Mouse (Mus musculus): Measurements from ENCODE around the gene Tapt1. TPM values are rescaled to one million over a fixed set of nuclear protein-coding genes. Genes with fewer than 3 reads are reported as not detected.

The Tapt1 gene
- polyA plus RNA-seq, 1 experiment from 2014 or later = 26.3 TPM

DNA sequence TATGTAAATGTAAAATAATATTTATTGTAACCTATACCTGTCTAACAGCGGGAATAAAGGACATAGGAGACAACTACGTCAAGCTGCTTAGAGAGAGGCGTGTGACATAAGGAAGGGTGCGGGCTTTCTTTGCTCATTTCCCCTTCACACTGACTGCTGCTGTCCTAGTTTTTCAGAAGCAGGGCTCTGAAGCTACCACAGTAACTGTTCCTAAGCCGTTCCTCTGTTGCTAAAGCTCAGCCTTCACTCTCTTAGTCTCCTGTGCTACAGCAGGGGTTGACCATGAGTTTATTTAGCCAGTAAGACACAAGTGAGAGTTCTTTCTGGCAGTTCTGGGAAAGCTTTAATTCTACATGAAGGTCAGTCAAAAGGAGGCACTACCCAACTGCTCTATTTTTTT is 13.0 kb downstream of the Tapt1 start:
- ATAC-seq = no peak
- H3K36me3 ChIP-seq = peaks cover 3% of the 10 kb centered on the region; the same call in 1 of the 2 replicates
- H3K9ac ChIP-seq = no peak overlapping the region
- no peaks in the 10 kb centered on the region for H3K27me3 ChIP-seq (replicated peaks)
- no peaks in the 10 kb centered on the region for H3K4me1 ChIP-seq (replicated peaks)
- WGBS = 93% methylated on average over 5 of the region's 5 CpGs
- no peak overlapping the region for H3K27ac ChIP-seq
- no peaks in the 10 kb centered on the region for H3K9me3 ChIP-seq
- H3K4me3 ChIP-seq (replicated peaks) = no peak overlapping the region
- H3K4me2 ChIP-seq (replicated peaks) = no peak overlapping the region

DNA sequence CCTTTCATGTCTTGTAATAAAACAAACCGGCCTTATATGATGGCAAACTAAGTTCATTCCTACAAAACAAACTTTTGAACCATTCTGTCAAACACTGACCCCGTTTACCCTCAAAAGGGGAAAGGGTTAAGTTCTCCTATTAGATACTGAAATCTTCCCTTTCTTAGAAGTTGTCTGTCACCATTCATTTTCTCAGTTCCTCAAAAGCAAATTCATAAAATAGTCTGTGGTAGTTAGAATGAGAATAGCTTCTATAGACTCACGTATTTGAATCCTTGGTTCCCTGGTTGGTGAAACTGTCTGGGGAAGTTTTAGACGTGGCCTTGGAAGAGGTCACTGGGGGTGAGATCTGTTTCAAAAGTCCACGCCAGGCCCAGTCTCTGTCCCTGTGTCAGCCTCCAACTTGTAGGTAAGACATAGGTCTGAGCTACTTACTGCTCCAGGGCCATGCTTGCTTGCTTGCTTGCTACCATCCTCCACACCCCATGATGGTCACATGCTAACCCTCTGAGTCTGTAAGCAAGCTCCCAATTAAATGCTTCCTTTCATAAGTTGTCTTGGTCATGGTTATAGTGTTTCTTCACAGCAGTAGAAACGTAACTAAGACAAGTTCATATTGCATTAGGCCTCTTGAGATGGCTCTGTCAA is 14.5 kb downstream of the Tapt1 start:
- H3K9ac ChIP-seq = no peak overlapping the region
- H3K9me3 ChIP-seq = no peaks in the 10 kb centered on the region
- no peak overlapping the region for H3K27ac ChIP-seq
- H3K36me3 ChIP-seq = no peaks in the 10 kb centered on the region
- WGBS = 77% methylated on average over 6 of the region's 6 CpGs
- no peak overlapping the region for H3K4me3 ChIP-seq (replicated peaks)
- H3K27me3 ChIP-seq (replicated peaks) = no peaks in the 10 kb centered on the region
- ATAC-seq = no peak
- no peak overlapping the region for H3K4me2 ChIP-seq (replicated peaks)
- no peaks in the 10 kb centered on the region for H3K4me1 ChIP-seq (replicated peaks)

- WGBS = 88% methylated on average over 4 of the region's 4 CpGs
- H3K4me3 ChIP-seq (replicated peaks) = no peak overlapping the region
- no peak overlapping the region for H3K4me2 ChIP-seq (replicated peaks)
- no peaks in the 10 kb centered on the region for H3K27me3 ChIP-seq (replicated peaks)
- no peaks in the 10 kb centered on the region for H3K36me3 ChIP-seq
- ATAC-seq = no peak
- H3K27ac ChIP-seq = no peak overlapping the region
- H3K4me1 ChIP-seq (replicated peaks) = no peaks in the 10 kb centered on the region
- H3K9ac ChIP-seq = no peak overlapping the region
- no peaks in the 10 kb centered on the region for H3K9me3 ChIP-seq
Measured at GRCm38 (mm10) chr5:44207286-44207685, 19.1 kb downstream of the Tapt1 start.

DNA sequence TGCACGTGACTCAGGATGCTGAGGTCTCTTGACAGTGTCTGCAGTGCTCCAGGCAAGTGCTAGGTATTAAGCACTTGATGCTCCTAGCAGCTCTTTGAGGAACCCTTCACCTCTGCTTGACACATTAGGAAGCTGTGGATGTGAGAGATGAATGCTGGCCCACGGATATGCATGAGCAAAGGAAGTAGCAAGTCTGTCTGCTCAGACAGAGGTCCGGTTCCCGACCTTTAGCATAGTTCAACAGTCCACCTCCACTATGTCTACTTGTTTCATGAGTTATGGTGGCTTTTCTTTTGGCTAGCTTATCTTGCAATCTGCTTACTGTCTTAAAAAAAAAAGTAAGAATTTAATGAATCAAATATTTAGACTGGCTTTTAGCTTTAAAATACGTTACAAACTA is 19.8 kb downstream of the Tapt1 start:
- Histone ChIP-seq H3K36me3 (no peaks in the 10 kb centered on the region), H3K4me1 (replicated peaks) (no peaks in the 10 kb centered on the region), H3K9ac (no peak overlapping the region), H3K4me2 (replicated peaks) (no peak overlapping the region), H3K4me3 (replicated peaks) (no peak overlapping the region), H3K9me3 (no peaks in the 10 kb centered on the region), H3K27me3 (replicated peaks) (no peaks in the 10 kb centered on the region), H3K27ac (no peak overlapping the region)
- ATAC-seq = no peak
- 68% methylated on average over 5 of the region's 5 CpGs for WGBS

GRCm38 (mm10) chr5:44203410-44203809 is 23.0 kb downstream of the Tapt1 start:
- WGBS = 67% methylated on average over 1 of the region's 1 CpGs
- Histone ChIP-seq H3K4me1 (replicated peaks) (no peaks in the 10 kb centered on the region), H3K27ac (no peak overlapping the region), H3K36me3 (no peaks in the 10 kb centered on the region), H3K4me2 (replicated peaks) (no peak overlapping the region), H3K9me3 (no peaks in the 10 kb centered on the region), H3K27me3 (replicated peaks) (no peaks in the 10 kb centered on the region), H3K9ac (no peak overlapping the region), H3K4me3 (replicated peaks) (no peak overlapping the region)
- ATAC-seq = peak; percentile 31; the same call in 1 of the 2 replicates

DNA sequence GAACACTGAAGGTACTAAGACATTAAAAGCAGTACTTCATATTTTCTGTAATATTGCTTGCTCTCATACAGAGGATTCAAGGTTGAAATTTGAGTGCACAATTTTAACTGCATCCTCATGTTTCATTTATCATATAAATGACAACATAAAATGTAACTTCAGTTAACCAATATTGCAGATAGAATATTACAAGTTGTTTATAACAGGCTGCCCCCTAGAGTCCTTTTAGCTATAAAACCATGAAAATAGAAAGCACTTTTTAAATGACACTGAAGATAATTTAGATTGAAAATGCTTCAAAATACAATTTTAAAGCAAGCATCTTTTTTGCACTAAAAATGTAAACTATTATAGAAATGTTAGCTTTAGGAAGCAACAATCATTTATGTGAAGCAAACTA is 24.8 kb downstream of the Tapt1 start:
- Histone ChIP-seq H3K27me3 (replicated peaks) (no peaks in the 10 kb centered on the region), H3K9me3 (no peaks in the 10 kb centered on the region), H3K36me3 (no peaks in the 10 kb centered on the region), H3K9ac (no peak overlapping the region), H3K4me2 (replicated peaks) (no peak overlapping the region), H3K4me3 (replicated peaks) (no peak overlapping the region), H3K4me1 (replicated peaks) (no peaks in the 10 kb centered on the region), H3K27ac (no peak overlapping the region)
- ATAC-seq = no peak

- no peak for ATAC-seq
- H3K4me2 ChIP-seq (replicated peaks) = no peak overlapping the region
- H3K4me3 ChIP-seq (replicated peaks) = no peak overlapping the region
- no peaks in the 10 kb centered on the region for H3K4me1 ChIP-seq (replicated peaks)
- 0 out of 2 replicates have a peak, but pooled peaks cover under 1% of the 10 kb centered on the region for H3K36me3 ChIP-seq
- no peak overlapping the region for H3K27ac ChIP-seq
- 92% methylated on average over 4 of the region's 4 CpGs for WGBS
- no peak overlapping the region for H3K9ac ChIP-seq
- H3K27me3 ChIP-seq (replicated peaks) = no peaks in the 10 kb centered on the region
- no peaks in the 10 kb centered on the region for H3K9me3 ChIP-seq
Measured at GRCm38 (mm10) chr5:44199109-44199508, 27.3 kb downstream of the Tapt1 start.

GRCm38 (mm10) chr5:44198471-44198870 is 28.0 kb downstream of the Tapt1 start:
- WGBS = 96% methylated on average over 4 of the region's 4 CpGs
- H3K27me3 ChIP-seq (replicated peaks) = no peaks in the 10 kb centered on the region
- no peak overlapping the region for H3K27ac ChIP-seq
- H3K9me3 ChIP-seq = no peaks in the 10 kb centered on the region
- no peak overlapping the region for H3K4me2 ChIP-seq (replicated peaks)
- no peak overlapping the region for H3K4me3 ChIP-seq (replicated peaks)
- H3K36me3 ChIP-seq = peaks cover 6% of the 10 kb centered on the region; the same call in 1 of the 2 replicates
- H3K4me1 ChIP-seq (replicated peaks) = no peaks in the 10 kb centered on the region
- no peak for ATAC-seq
- H3K9ac ChIP-seq = no peak overlapping the region

DNA sequence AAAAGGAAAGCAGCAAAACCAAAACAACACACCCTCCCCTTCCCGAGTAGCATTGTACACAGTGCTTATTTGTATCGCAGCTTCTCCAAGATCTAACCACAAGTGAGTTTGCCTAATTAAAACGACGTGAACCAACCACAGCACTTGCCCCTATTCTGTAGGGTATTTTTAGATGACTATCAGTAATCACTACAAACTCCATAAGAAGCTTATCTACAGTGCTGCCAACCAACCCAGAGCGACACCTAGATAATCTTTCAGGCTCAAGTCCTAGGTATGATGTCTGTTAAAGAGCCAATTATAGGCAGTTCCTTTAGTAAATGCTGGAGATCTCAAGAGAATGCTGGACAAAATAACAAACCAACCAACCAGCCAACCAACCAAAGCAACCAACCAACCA is 28.6 kb downstream of the Tapt1 start:
- Histone ChIP-seq H3K9ac (no peak overlapping the region), H3K4me2 (replicated peaks) (no peak overlapping the region), H3K4me1 (replicated peaks) (no peaks in the 10 kb centered on the region), H3K9me3 (no peaks in the 10 kb centered on the region), H3K36me3 (peaks cover 7% of the 10 kb centered on the region; the same call in 1 of the 2 replicates), H3K27ac (no peak overlapping the region), H3K27me3 (replicated peaks) (no peaks in the 10 kb centered on the region), H3K4me3 (replicated peaks) (no peak overlapping the region)
- ATAC-seq = no peak
- 85% methylated on average over 5 of the region's 5 CpGs for WGBS

DNA sequence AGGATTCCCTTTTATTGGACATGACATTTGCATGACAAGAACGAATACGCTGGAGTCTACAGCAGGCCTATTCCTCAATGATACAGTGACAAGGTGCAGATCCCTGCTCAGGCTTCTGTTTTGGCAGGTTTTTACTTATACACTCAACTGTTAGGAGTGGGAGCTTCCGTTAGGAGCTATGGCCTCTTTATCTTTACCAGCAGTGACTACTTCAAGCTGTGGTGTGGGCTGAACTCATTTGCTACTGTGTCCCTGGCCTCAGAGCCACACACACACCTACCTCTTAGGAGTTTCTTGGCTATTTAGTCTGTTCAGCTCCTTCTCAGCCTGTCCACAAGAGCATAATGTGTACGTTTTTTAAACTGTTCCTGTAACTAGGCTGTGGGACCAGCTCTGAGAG is 30.3 kb downstream of the Tapt1 start:
- no peak for ATAC-seq
- Histone ChIP-seq H3K9ac (no peak overlapping the region), H3K4me1 (replicated peaks) (no peaks in the 10 kb centered on the region), H3K4me3 (replicated peaks) (no peak overlapping the region), H3K4me2 (replicated peaks) (no peak overlapping the region), H3K36me3 (peaks cover 10% of the 10 kb centered on the region; the same call in 1 of the 2 replicates), H3K27me3 (replicated peaks) (no peaks in the 10 kb centered on the region), H3K9me3 (no peaks in the 10 kb centered on the region), H3K27ac (no peak overlapping the region)
- WGBS = 64% methylated on average over 4 of the region's 4 CpGs

DNA sequence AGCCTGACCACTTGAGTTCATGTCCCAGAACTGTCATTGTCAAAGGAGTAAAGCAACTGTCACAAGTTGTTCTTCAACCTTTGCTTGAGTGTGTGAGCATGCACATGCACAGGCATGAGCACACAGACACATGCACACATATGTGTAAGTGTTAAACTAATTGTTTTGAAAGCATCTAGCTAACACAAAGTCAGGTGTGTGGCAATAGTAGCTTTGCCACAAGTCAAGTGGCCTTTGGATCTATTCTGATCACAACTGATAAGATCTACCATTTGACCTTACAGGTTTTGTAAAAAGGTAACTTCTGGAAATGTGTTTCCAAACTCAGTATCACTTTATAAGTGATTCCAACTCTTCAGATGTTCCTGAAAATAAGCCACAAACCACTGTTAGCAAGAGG is 39.1 kb downstream of the Tapt1 start:
- Histone ChIP-seq H3K27ac (no peak overlapping the region), H3K9me3 (no peaks in the 10 kb centered on the region), H3K27me3 (replicated peaks) (no peaks in the 10 kb centered on the region), H3K9ac (no peak overlapping the region), H3K36me3 (peaks cover 17% of the 10 kb centered on the region), H3K4me1 (replicated peaks) (no peaks in the 10 kb centered on the region), H3K4me2 (replicated peaks) (no peak overlapping the region), H3K4me3 (replicated peaks) (no peak overlapping the region)
- ATAC-seq = no peak

DNA sequence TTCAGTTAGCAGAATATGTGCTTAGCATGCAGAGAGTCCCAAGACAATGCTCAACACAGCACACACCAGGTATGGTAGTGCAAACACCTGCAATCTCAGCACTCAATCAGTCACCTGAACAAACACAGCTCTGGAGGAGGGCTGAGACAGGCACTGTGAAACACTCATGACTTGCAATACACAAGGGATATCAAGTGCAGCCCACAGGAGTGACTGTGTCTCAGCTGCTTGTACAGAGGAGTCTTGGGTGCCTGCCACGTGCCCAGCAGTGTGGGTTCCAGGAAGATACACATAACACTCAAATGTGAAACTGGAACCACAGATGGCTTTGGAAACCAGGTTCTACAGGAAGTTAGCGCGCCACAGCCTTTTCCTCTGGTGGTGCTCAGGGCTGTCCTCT is 44.8 kb downstream of the Tapt1 start:
- 84% methylated on average over 3 of the region's 3 CpGs for WGBS
- no peak overlapping the region for H3K27ac ChIP-seq
- no peak overlapping the region for H3K4me2 ChIP-seq (replicated peaks)
- H3K4me3 ChIP-seq (replicated peaks) = no peak overlapping the region
- H3K36me3 ChIP-seq = peaks cover 14% of the 10 kb centered on the region; the same call in 1 of the 2 replicates
- ATAC-seq = no peak
- H3K4me1 ChIP-seq (replicated peaks) = no peaks in the 10 kb centered on the region
- no peaks in the 10 kb centered on the region for H3K27me3 ChIP-seq (replicated peaks)
- H3K9ac ChIP-seq = no peak overlapping the region
- no peaks in the 10 kb centered on the region for H3K9me3 ChIP-seq

- Histone ChIP-seq H3K27ac (no peak overlapping the region), H3K27me3 (replicated peaks) (no peaks in the 10 kb centered on the region), H3K36me3 (peaks cover 25% of the 10 kb centered on the region), H3K9ac (no peak overlapping the region), H3K4me3 (replicated peaks) (no peak overlapping the region), H3K4me2 (replicated peaks) (no peak overlapping the region), H3K4me1 (replicated peaks) (no peaks in the 10 kb centered on the region), H3K9me3 (no peaks in the 10 kb centered on the region)
- WGBS = 84% methylated on average over 3 of the region's 3 CpGs
- no peak for ATAC-seq
Measured at GRCm38 (mm10) chr5:44180450-44180849, 46.0 kb downstream of the Tapt1 start.
